Mouse (Mus musculus) cerebellum, adult 2 months (tissue): Measurements from ENCODE around the gene Nupl2. TPM values are rescaled to one million over a fixed set of nuclear protein-coding genes. Genes with fewer than 3 reads are reported as not detected.

Source experiments
- DNase-seq, 2 experiments: peaks; one replicate each; pipeline ENCODE4 v3.0.0; 2021
- H3K27ac ChIP-seq: fragments of 200-500 bp; 2 replicates; pipeline ENCODE4 v1.5.1; 2012; ENCODE audit warnings: low read length, control low read depth, inconsistent platforms; ENCODE audit not compliant: insufficient read depth
- H3K27me3 ChIP-seq: fragments of 200-500 bp; 2 replicates; pipeline ENCODE4 v1.6.1; 2012; ENCODE audit warnings: inconsistent platforms, mild to moderate bottlenecking, low read length, moderate library complexity; ENCODE audit not compliant: control insufficient read depth, insufficient read depth
- H3K4me1 ChIP-seq: fragments of 200-500 bp; 2 replicates; pipeline ENCODE4 v1.6.1; 2011; ENCODE audit warnings: low read length; ENCODE audit not compliant: control insufficient read depth, insufficient read depth
- H3K4me3 ChIP-seq: fragments of 200-500 bp; replicated peaks from 2 replicates; pipeline ENCODE3; 2011; ENCODE audit warnings: mild to moderate bottlenecking, low read depth, low read length, control low read depth; ENCODE audit not compliant: insufficient read depth
- CTCF ChIP-seq: fragments of 200-500 bp; IDR thresholded peaks from 2 replicates; pipeline ENCODE4 v1.5.1; 2011; ENCODE audit warnings: low read depth, mild to moderate bottlenecking, control low read depth, low read length, moderate library complexity, borderline replicate concordance; ENCODE audit not compliant: insufficient read depth
- POLR2A ChIP-seq: fragments of 200-500 bp; IDR thresholded peaks from 2 replicates; pipeline ENCODE4 v1.6.1; 2011; ENCODE audit warnings: low read length, control low read depth, borderline replicate concordance; ENCODE audit not compliant: insufficient read depth
- WGBS: fragments of 180-500 bp; shearing (Covaris S2); methylation state at CpG from one replicate; pipeline ENCODE4 v1.1.7; 2018; 5-methylcytosine and 5-hydroxymethylcytosine counted together
- polyA plus RNA-seq: library from polyadenylated mRNA; depleted of rRNA; stranded (reverse); fragments of >200 nt; gene quantifications from 2 replicates; pipeline ENCODE4 v1.2.3, GENCODE M21; 2012

Nupl2 gene
- polyA plus RNA-seq, 1 experiment = 9.8 TPM

- Histone ChIP-seq H3K27me3 (no peaks in the 10 kb centered on the region), H3K4me3 (no peak overlapping the region), H3K27ac (no peak overlapping the region), H3K4me1 (no peaks in the 10 kb centered on the region)
- TF ChIP-seq CTCF = no peak
- no peak for TF ChIP-seq POLR2A
- no peak for DNase-seq
Measured at GRCm38 (mm10) chr5:24152199-24152598, 12.6 kb upstream of the Nupl2 start.

DNA sequence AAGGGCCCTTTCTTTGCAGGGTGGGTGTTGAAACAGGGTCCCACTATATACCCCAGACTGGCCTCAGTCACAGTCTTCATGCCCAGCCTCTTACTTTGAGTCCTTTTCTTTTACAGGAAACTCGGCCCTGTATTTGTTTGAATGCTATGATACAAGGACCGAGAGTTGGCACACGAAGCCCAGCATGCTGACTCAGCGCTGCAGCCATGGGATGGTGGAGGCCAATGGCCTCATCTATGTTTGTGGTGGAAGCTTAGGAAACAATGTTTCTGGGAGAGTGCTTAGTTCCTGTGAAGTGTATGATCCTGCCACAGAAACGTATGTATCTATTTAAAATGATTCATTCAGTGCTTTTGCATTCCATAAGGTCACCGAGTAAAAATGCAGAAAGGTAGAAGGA, 8.0 kb upstream of the Nupl2 start:
- no peaks in the 10 kb centered on the region for H3K4me1 ChIP-seq
- no peak overlapping the region for H3K27ac ChIP-seq
- no peak for DNase-seq
- no peak overlapping the region for H3K4me3 ChIP-seq
- TF ChIP-seq CTCF = no peak
- TF ChIP-seq POLR2A = no peak
- 92% methylated on average over 6 of the region's 6 CpGs for WGBS
- no peaks in the 10 kb centered on the region for H3K27me3 ChIP-seq

GRCm38 (mm10) chr5:24167263-24167662, 2.5 kb downstream of the Nupl2 start:
- WGBS = 36% methylated on average over 5 of the region's 5 CpGs
- Histone ChIP-seq H3K4me1 (no peaks in the 10 kb centered on the region), H3K27ac (no peak overlapping the region), H3K4me3 (no peak overlapping the region), H3K27me3 (no peaks in the 10 kb centered on the region)
- no peak for TF ChIP-seq CTCF
- no peak for DNase-seq

DNA sequence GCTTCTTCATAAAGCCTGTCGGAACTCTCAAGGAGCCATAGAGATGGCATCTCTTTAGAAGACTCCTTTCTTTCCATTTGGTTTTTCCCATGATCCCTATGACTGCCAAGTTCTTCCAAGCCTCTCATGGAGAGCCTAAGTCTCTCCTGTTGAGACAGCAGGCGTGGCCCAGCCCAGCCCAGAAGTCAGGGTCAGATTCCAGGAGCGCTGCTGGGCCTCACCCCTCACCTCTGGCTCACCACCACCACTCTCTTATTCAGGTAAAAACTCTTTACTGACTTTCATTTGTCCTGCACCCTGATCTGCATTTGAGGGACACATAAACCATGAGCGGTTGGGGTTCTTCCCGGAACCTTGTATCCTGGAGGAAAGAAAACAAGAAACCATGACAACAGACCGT, 5.1 kb downstream of the Nupl2 start:
- no peak for TF ChIP-seq POLR2A
- TF ChIP-seq CTCF = no peak
- 93% methylated on average over 6 of the region's 6 CpGs for WGBS
- Histone ChIP-seq H3K4me1 (no peaks in the 10 kb centered on the region), H3K4me3 (no peak overlapping the region), H3K27me3 (no peaks in the 10 kb centered on the region), H3K27ac (no peak overlapping the region)
- no peak for DNase-seq

DNA sequence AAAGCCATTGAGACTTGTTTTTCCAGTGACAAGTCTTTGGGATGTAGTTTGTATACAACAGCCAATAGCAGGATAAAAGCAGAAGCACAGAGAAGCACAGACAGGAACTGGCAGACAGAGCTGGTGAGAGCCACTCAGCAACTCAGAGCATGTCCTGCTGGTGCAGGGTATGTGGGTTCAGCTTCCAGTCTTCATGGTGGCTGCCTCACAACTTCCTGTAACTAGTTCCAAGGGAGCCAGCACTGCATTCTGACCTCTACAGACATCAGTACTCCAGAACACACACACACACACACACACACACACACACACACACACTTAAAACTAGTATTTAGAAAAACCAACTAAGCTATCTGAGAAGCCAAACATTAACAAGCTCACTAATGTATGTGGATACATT, 7.3 kb downstream of the Nupl2 start:
- Histone ChIP-seq H3K4me1 (no peaks in the 10 kb centered on the region), H3K27ac (no peak overlapping the region), H3K27me3 (no peaks in the 10 kb centered on the region), H3K4me3 (no peak overlapping the region)
- no peak for DNase-seq
- TF ChIP-seq POLR2A (no peak), CTCF (no peak)

DNA sequence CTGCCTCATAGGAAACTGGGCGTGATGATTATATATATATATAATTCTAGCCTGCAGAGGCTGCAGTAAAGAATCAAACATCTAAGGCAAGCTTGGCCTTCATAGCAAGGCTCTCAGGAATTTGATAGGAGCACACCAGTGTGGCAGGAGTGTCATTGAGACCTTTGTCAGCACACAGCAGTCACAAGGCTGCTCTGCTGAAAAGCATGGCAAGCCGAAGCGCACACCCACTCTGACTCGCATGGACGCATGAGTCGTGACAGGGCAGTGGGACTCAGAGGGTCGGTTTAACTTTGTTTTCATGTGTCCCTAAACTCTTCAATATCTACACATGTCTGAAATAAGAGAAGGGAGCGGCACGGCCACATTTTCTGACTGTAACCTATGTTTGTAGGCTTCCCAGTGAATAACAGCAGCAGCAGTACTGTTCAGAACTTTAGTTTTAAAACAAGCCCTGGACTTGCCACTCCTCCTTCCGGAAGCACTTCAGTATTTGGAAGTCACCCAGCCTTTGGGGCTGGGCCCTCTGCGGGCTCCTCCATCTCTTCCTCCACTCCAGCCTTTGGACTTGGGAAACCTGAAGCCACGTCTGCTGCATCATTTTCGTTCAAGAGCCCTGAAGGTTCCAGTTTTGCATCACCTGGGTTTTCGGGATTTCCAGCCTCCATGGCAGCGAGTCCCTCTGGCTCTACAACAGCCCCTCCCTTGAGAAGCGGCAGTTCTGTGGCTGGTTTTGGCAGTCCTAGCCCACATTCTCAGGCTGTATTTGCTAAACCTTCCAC, 16.9 kb downstream of the Nupl2 start:
- no peak for TF ChIP-seq POLR2A
- TF ChIP-seq CTCF = no peak
- no peak for DNase-seq
- 93% methylated on average over 16 of the region's 16 CpGs for WGBS
- Histone ChIP-seq H3K4me3 (no peak overlapping the region), H3K27me3 (no peaks in the 10 kb centered on the region), H3K4me1 (no peaks in the 10 kb centered on the region), H3K27ac (no peak overlapping the region)

- TF ChIP-seq CTCF (no peak), POLR2A (no peak)
Measured at GRCm38 (mm10) chr5:24182296-24182734, 17.6 kb downstream of the Nupl2 start.

DNA sequence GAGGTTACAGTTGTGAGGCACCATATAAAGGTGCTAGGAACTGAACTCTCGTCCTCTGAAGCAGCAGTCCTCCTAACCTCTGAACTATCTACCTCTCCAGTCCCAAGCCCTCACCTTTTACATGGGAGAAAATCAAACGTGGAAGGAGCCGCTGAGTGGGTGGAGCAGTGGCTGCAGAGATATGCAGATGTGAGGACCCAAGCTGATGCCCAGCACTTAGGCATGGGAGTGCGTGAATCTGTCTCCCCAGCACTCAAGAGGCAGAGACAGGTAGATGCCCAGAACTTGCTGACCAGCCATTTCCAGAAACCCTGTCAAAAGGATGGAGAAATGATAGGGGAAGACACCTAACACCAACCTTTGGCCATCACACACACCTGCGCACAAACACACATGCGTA, 18.3 kb downstream of the Nupl2 start:
- 91% methylated on average over 6 of the region's 6 CpGs for WGBS
- no peak for DNase-seq

More at GRCm38 (mm10) chr5:24182296-24182734, 17.6 kb downstream of the Nupl2 start:
- no peak for DNase-seq
- Histone ChIP-seq H3K4me1 (no peaks in the 10 kb centered on the region), H3K4me3 (no peak overlapping the region), H3K27me3 (no peaks in the 10 kb centered on the region), H3K27ac (no peak overlapping the region)
- 95% methylated on average over 9 of the region's 9 CpGs for WGBS

More for the DNA sequence above, 18.3 kb downstream of the Nupl2 start:
- TF ChIP-seq POLR2A = no peak
- TF ChIP-seq CTCF = no peak
- Histone ChIP-seq H3K27me3 (no peaks in the 10 kb centered on the region), H3K4me1 (no peaks in the 10 kb centered on the region), H3K4me3 (no peak overlapping the region), H3K27ac (no peak overlapping the region)
